Mouse (Mus musculus): Measurements from ENCODE around the gene Ppargc1a. TPM values are rescaled to one million over a fixed set of nuclear protein-coding genes. Genes with fewer than 3 reads are reported as not detected.
A peak's percentile ranks its signal among the peaks of the same experiment; 100 is the strongest.

The Ppargc1a gene
- polyA plus RNA-seq, 1 experiment: not detected

GRCm38 (mm10) chr5:51557607-51558278 lies 9.8 kb downstream of the Ppargc1a start:
- Histone ChIP-seq H3K27ac (ENCODE audit: insufficient read depth, low read depth, low read length) (no peak overlapping the region), H3K4me3 (ENCODE audit: insufficient read depth, low read length) (no peak overlapping the region), H3K4me1 (ENCODE audit: control insufficient read depth, insufficient read depth, low read length) (no peaks in the 10 kb centered on the region)
- TF ChIP-seq POLR2A (IDR thresholded peaks at IDR 0.05; ENCODE audit: borderline replicate concordance, low read depth, low read length) (no peak), CTCF (IDR thresholded peaks at IDR 0.05; ENCODE audit: low read depth, low read length) (no peak)

GRCm38 (mm10) chr5:51553671-51554070 lies 13.9 kb downstream of the Ppargc1a start:
- Histone ChIP-seq H3K4me3 (ENCODE audit: insufficient read depth, low read length) (no peak overlapping the region), H3K4me1 (ENCODE audit: control insufficient read depth, insufficient read depth, low read length) (no peaks in the 10 kb centered on the region), H3K27ac (ENCODE audit: insufficient read depth, low read depth, low read length) (no peak overlapping the region)
- TF ChIP-seq POLR2A (IDR thresholded peaks at IDR 0.05; ENCODE audit: borderline replicate concordance, low read depth, low read length) (no peak), CTCF (IDR thresholded peaks at IDR 0.05; ENCODE audit: low read depth, low read length) (no peak)

- peak overlapping the region; percentile 70 for H3K4me3 ChIP-seq (ENCODE audit: insufficient read depth, low read length)
- no peak overlapping the region for H3K27ac ChIP-seq (ENCODE audit: insufficient read depth, low read depth, low read length)
- H3K4me1 ChIP-seq (ENCODE audit: control insufficient read depth, insufficient read depth, low read length): no peaks in the 10 kb centered on the region
- TF ChIP-seq CTCF (IDR thresholded peaks at IDR 0.05; ENCODE audit: low read depth, low read length) (no peak), POLR2A (IDR thresholded peaks at IDR 0.05; ENCODE audit: borderline replicate concordance, low read depth, low read length) (no peak)
Observed at GRCm38 (mm10) chr5:51553251-51553650, 14.3 kb downstream of the Ppargc1a start.

GRCm38 (mm10) chr5:51552483-51553091 lies 14.9 kb downstream of the Ppargc1a start:
- no peak for TF ChIP-seq POLR2A (IDR thresholded peaks at IDR 0.05; ENCODE audit: borderline replicate concordance, low read depth, low read length)
- TF ChIP-seq CTCF (IDR thresholded peaks at IDR 0.05; ENCODE audit: low read depth, low read length): no peak
- Histone ChIP-seq H3K4me1 (ENCODE audit: control insufficient read depth, insufficient read depth, low read length) (no peaks in the 10 kb centered on the region), H3K27ac (ENCODE audit: insufficient read depth, low read depth, low read length) (no peak overlapping the region), H3K4me3 (ENCODE audit: insufficient read depth, low read length) (peak overlapping the region; percentile 70)

- Histone ChIP-seq H3K4me1 (ENCODE audit: control insufficient read depth, insufficient read depth, low read length) (no peaks in the 10 kb centered on the region), H3K4me3 (ENCODE audit: insufficient read depth, low read length) (peak overlapping the region; percentile 70), H3K27ac (ENCODE audit: insufficient read depth, low read depth, low read length) (no peak overlapping the region)
- TF ChIP-seq POLR2A (IDR thresholded peaks at IDR 0.05; ENCODE audit: borderline replicate concordance, low read depth, low read length) (no peak), CTCF (IDR thresholded peaks at IDR 0.05; ENCODE audit: low read depth, low read length) (no peak)
Observed at GRCm38 (mm10) chr5:51551852-51552482, 15.6 kb downstream of the Ppargc1a start.

GRCm38 (mm10) chr5:51547442-51548035 lies 20.0 kb downstream of the Ppargc1a start:
- H3K27ac ChIP-seq (ENCODE audit: insufficient read depth, low read depth, low read length): no peak overlapping the region
- no peaks in the 10 kb centered on the region for H3K4me1 ChIP-seq (ENCODE audit: control insufficient read depth, insufficient read depth, low read length)
- TF ChIP-seq CTCF (IDR thresholded peaks at IDR 0.05; ENCODE audit: low read depth, low read length): no peak
- no peak for TF ChIP-seq POLR2A (IDR thresholded peaks at IDR 0.05; ENCODE audit: borderline replicate concordance, low read depth, low read length)
- H3K4me3 ChIP-seq (ENCODE audit: insufficient read depth, low read length): no peak overlapping the region

- no peak overlapping the region for H3K4me3 ChIP-seq (ENCODE audit: insufficient read depth, low read length)
- TF ChIP-seq POLR2A (IDR thresholded peaks at IDR 0.05; ENCODE audit: borderline replicate concordance, low read depth, low read length): no peak
- TF ChIP-seq CTCF (IDR thresholded peaks at IDR 0.05; ENCODE audit: low read depth, low read length): no peak
- no peak overlapping the region for H3K27ac ChIP-seq (ENCODE audit: insufficient read depth, low read depth, low read length)
- H3K4me1 ChIP-seq (ENCODE audit: control insufficient read depth, insufficient read depth, low read length): no peaks in the 10 kb centered on the region
Observed at GRCm38 (mm10) chr5:51546817-51547216, 20.7 kb downstream of the Ppargc1a start.

- H3K4me1 ChIP-seq (ENCODE audit: control insufficient read depth, insufficient read depth, low read length): no peaks in the 10 kb centered on the region
- H3K4me3 ChIP-seq (ENCODE audit: insufficient read depth, low read length): no peak overlapping the region
- TF ChIP-seq CTCF (IDR thresholded peaks at IDR 0.05; ENCODE audit: low read depth, low read length): no peak
- no peak for TF ChIP-seq POLR2A (IDR thresholded peaks at IDR 0.05; ENCODE audit: borderline replicate concordance, low read depth, low read length)
- H3K27ac ChIP-seq (ENCODE audit: insufficient read depth, low read depth, low read length): no peak overlapping the region
Observed at GRCm38 (mm10) chr5:51545133-51546049, 22.1 kb downstream of the Ppargc1a start.

GRCm38 (mm10) chr5:51544141-51544735 lies 23.3 kb downstream of the Ppargc1a start:
- no peak overlapping the region for H3K27ac ChIP-seq (ENCODE audit: insufficient read depth, low read depth, low read length)
- TF ChIP-seq POLR2A (IDR thresholded peaks at IDR 0.05; ENCODE audit: borderline replicate concordance, low read depth, low read length) (no peak), CTCF (IDR thresholded peaks at IDR 0.05; ENCODE audit: low read depth, low read length) (no peak)
- H3K4me3 ChIP-seq (ENCODE audit: insufficient read depth, low read length): no peak overlapping the region
- H3K4me1 ChIP-seq (ENCODE audit: control insufficient read depth, insufficient read depth, low read length): no peaks in the 10 kb centered on the region

Data from bone marrow macrophage, adult 2 months (primary cell).